Mouse (Mus musculus) olfactory bulb, adult 2 months (tissue): ENCODE results near the gene Ndufc1.

Experiments used
- CTCF ChIP-seq: fragments of 200-500 bp; IDR thresholded peaks from 2 replicates; pipeline ENCODE4 v1.5.1; 2012; ENCODE audit warnings: low read depth, mild to moderate bottlenecking, low read length, moderate library complexity; ENCODE audit not compliant: insufficient read depth
- POLR2A ChIP-seq: fragments of 200-500 bp; IDR thresholded peaks from 2 replicates; pipeline ENCODE4 v1.6.1; 2012; ENCODE audit warnings: mild to moderate bottlenecking, low read depth, low read length, moderate library complexity; ENCODE audit not compliant: insufficient read depth

DNA sequence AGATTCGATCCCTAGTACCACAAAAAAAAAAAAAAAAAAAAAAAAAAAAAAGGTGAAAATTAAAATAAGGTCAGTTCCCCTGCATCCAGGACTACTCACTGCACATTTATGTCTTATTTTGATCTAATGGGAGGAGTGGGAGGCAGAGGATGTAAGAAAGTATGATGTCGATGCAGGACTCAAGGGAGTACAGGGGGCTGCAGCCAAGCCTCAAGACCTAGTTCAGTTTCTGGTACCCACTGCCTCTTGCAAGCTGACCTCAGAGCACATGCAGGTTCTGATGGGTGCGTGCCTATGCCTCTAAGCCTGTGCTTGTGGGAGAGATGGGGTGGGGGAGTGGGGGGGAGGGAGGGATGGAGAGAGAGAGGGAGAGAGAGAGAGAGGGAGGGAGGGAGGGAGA lies 13.9 kb downstream of the Ndufc1 start:
- no peak for TF ChIP-seq POLR2A
- TF ChIP-seq CTCF: no peak
